Mouse (Mus musculus) frontal cortex, adult (tissue): ENCODE data around the gene Olfr360.
"Not testable (repeated sequence)": the region's sequence is repeated elsewhere in the genome, so short reads cannot be mapped to it uniquely, and the experiment has no call there.

Experiments
- ATAC-seq: cut with Nextera tagmentation; 2 replicates; pipeline ENCODE4 v1.9.2; 2017; ENCODE audit warnings: mild to moderate bottlenecking, moderate library complexity, mixed read lengths; ENCODE audit not compliant: low TSS enrichment

Gene Olfr360

DNA sequence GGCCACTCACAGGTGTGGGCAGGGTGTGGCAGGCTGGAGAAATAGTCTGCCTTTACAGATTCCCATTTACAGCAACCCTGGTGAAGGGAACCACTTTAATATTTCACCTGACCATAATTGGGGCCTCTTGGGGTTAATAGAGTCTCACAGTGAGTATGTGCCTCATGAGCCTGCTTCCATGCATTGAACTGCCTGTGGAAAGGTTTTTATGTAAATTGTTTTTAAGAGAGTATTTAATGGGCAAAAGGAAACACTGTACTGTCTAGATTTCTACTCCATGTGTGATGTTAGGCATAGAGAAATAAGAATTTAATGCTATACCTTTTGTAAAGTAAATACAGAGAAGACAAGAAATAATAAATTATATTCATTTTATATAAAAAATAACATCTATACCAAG lies at the start of gene Olfr360:
Gene Olfr360 (plus strand): TSS at position 301 of the 400 bp plus-strand sequence.
- no peak for ATAC-seq

- not testable (repeated sequence) for ATAC-seq
Observed at GRCm38 (mm10) chr2:37089190-37089589, 23.6 kb downstream of the Olfr360 start, which contains the start of gene Olfr361. TSS of gene Olfr361 (minus strand) at chr2:37089290.

GRCm38 (mm10) chr2:37117810-37118209 lies 52.3 kb downstream of the Olfr360 start, which contains the start of gene Olfr362:
TSS of gene Olfr362 (minus strand) at chr2:37117910.
- ATAC-seq, result no peak
